Mouse (Mus musculus): ENCODE results near the gene Asic4. TPM values are rescaled to one million over a fixed set of nuclear protein-coding genes. Genes with fewer than 3 reads are reported as not detected.
A peak's percentile ranks its signal among the peaks of the same experiment; 100 is the strongest.

Asic4 gene
- polyA plus RNA-seq, 1 experiment: 0.28 TPM

- Histone ChIP-seq H3K27me3 (ENCODE audit: control insufficient read depth, insufficient read depth, insufficient read length) (no peaks in the 10 kb centered on the region), H3K79me2 (ENCODE audit: control insufficient read depth, insufficient read depth) (no peaks in the 10 kb centered on the region), H3K4me2 (ENCODE audit: low read depth) (no peak overlapping the region), H3ac (ENCODE audit: control insufficient read depth, insufficient read length) (no peak overlapping the region), H3K36me3 (ENCODE audit: control insufficient read depth, insufficient read depth) (peaks cover 2% of the 10 kb centered on the region), H3K4me3 (no peak overlapping the region)
- TF ChIP-seq POLR2AphosphoS2 (IDR thresholded peaks at IDR 0.05; ENCODE audit: insufficient read length, low read depth) (peak; percentile 50), E2F4 (IDR thresholded peaks at IDR 0.05; ENCODE audit: insufficient read depth) (no peak), TCF12 (IDR thresholded peaks at IDR 0.05; ENCODE audit: insufficient read depth, poor library complexity, severe bottlenecking) (no peak), MYOG (IDR thresholded peaks at IDR 0.05; ENCODE audit: control insufficient read depth in 1 of 3, insufficient read depth in 1 of 3, insufficient read length in 2 of 3, low read depth in 2 of 3) (no peak), POLR2A (IDR thresholded peaks at IDR 0.05; ENCODE audit: insufficient read length, low read depth) (no peak)
Observed at GRCm38 (mm10) chr1:75492579-75493170, 42.4 kb downstream of the Asic4 start.

DNA sequence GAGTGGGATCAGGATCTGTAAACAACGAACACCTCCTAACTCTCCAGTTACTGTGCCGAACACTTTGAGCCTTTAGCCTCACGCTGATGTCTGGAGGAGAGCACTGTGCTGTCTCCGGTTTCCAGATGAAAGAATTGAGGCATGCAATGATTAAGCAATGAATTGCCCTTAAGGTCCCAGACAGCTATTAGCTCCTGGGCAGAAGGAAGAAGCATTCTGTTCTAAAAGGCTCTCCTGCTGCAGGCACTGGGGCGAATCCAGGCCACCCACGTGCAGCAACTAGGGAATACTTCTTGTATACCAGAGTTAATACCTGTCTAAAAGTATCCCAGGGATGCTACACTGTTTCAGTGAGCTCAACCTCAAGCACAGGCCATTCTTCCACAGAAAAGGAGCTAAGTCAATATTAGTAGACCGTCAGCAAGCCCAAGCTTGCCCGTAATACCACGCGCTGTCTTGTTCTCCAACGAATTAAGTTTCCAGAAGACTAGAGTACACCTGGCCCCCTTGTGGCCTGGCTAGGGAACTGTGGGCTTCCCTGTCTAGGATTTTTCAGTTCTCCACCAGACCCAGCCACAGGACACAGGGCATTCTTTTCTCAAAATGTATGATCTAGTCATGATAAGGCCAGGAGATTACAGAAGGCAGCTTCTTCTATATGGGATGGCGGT lies 44.8 kb downstream of the Asic4 start:
- H3K4me2 ChIP-seq (ENCODE audit: low read depth): no peak overlapping the region
- H3K79me2 ChIP-seq (ENCODE audit: control insufficient read depth, insufficient read depth): no peaks in the 10 kb centered on the region
- H3K4me3 ChIP-seq: no peak overlapping the region
- no peak overlapping the region for H3ac ChIP-seq (ENCODE audit: control insufficient read depth, insufficient read length)
- H3K27me3 ChIP-seq (ENCODE audit: control insufficient read depth, insufficient read depth, insufficient read length): no peaks in the 10 kb centered on the region
- TF ChIP-seq POLR2A (IDR thresholded peaks at IDR 0.05; ENCODE audit: insufficient read length, low read depth): no peak
- TF ChIP-seq SRF (IDR thresholded peaks at IDR 0.05; ENCODE audit: control insufficient read depth, insufficient read length, low read depth): no peak
- no peak for TF ChIP-seq E2F4 (IDR thresholded peaks at IDR 0.05; ENCODE audit: insufficient read depth)
- no peak for TF ChIP-seq USF1 (IDR thresholded peaks at IDR 0.05; ENCODE audit: low read depth)
- TF ChIP-seq CEBPB (IDR thresholded peaks at IDR 0.05; ENCODE audit: insufficient read depth, poor library complexity, severe bottlenecking): no peak
- TF ChIP-seq MAX (IDR thresholded peaks at IDR 0.05; ENCODE audit: low read depth): no peak
- no peak for TF ChIP-seq MYOD1 (IDR thresholded peaks at IDR 0.05; ENCODE audit: control insufficient read depth in 1 of 3, insufficient read length in 2 of 3, low read depth in 2 of 3)
- TF ChIP-seq REST (IDR thresholded peaks at IDR 0.05; ENCODE audit: insufficient read depth, insufficient read length): no peak
- TF ChIP-seq TCF12 (IDR thresholded peaks at IDR 0.05; ENCODE audit: insufficient read depth, poor library complexity, severe bottlenecking): no peak
- no peak for TF ChIP-seq POLR2AphosphoS2 (IDR thresholded peaks at IDR 0.05; ENCODE audit: insufficient read length, low read depth)
- TF ChIP-seq TCF3 (IDR thresholded peaks at IDR 0.05; ENCODE audit: insufficient read length, low read depth): no peak
- no peak for TF ChIP-seq MYOG (IDR thresholded peaks at IDR 0.05; ENCODE audit: control insufficient read depth in 1 of 3, insufficient read depth in 1 of 3, insufficient read length in 2 of 3, low read depth in 2 of 3)
- peaks cover 5% of the 10 kb centered on the region for H3K36me3 ChIP-seq (ENCODE audit: control insufficient read depth, insufficient read depth)

GRCm38 (mm10) chr1:75498897-75499296 lies 48.7 kb downstream of the Asic4 start:
- H3K79me2 ChIP-seq (ENCODE audit: control insufficient read depth, insufficient read depth): no peaks in the 10 kb centered on the region
- H3K27me3 ChIP-seq (ENCODE audit: control insufficient read depth, insufficient read depth, insufficient read length): no peaks in the 10 kb centered on the region
- TF ChIP-seq TCF3 (IDR thresholded peaks at IDR 0.05; ENCODE audit: insufficient read length, low read depth) (no peak), POLR2A (IDR thresholded peaks at IDR 0.05; ENCODE audit: insufficient read length, low read depth) (no peak), CEBPB (IDR thresholded peaks at IDR 0.05; ENCODE audit: insufficient read depth, poor library complexity, severe bottlenecking) (no peak), MYOD1 (IDR thresholded peaks at IDR 0.05; ENCODE audit: control insufficient read depth in 1 of 3, insufficient read length in 2 of 3, low read depth in 2 of 3) (no peak), POLR2AphosphoS2 (IDR thresholded peaks at IDR 0.05; ENCODE audit: insufficient read length, low read depth) (no peak), E2F4 (IDR thresholded peaks at IDR 0.05; ENCODE audit: insufficient read depth) (no peak), MYOG (IDR thresholded peaks at IDR 0.05; ENCODE audit: control insufficient read depth in 1 of 3, insufficient read depth in 1 of 3, insufficient read length in 2 of 3, low read depth in 2 of 3) (no peak), USF1 (IDR thresholded peaks at IDR 0.05; ENCODE audit: low read depth) (no peak)
- H3K4me2 ChIP-seq (ENCODE audit: low read depth): no peak overlapping the region
- peaks cover 7% of the 10 kb centered on the region for H3K36me3 ChIP-seq (ENCODE audit: control insufficient read depth, insufficient read depth)
- no peak overlapping the region for H3ac ChIP-seq (ENCODE audit: control insufficient read depth, insufficient read length)
- H3K4me3 ChIP-seq: no peak overlapping the region

GRCm38 (mm10) chr1:75499441-75499840 lies 49.2 kb downstream of the Asic4 start:
- Histone ChIP-seq H3K27me3 (ENCODE audit: control insufficient read depth, insufficient read depth, insufficient read length) (no peaks in the 10 kb centered on the region), H3K79me2 (ENCODE audit: control insufficient read depth, insufficient read depth) (no peaks in the 10 kb centered on the region), H3ac (ENCODE audit: control insufficient read depth, insufficient read length) (no peak overlapping the region), H3K36me3 (ENCODE audit: control insufficient read depth, insufficient read depth) (peaks cover 7% of the 10 kb centered on the region), H3K4me2 (ENCODE audit: low read depth) (no peak overlapping the region), H3K4me3 (no peak overlapping the region)
- no peak for TF ChIP-seq MAX (IDR thresholded peaks at IDR 0.05; ENCODE audit: low read depth)
- no peak for TF ChIP-seq TCF3 (IDR thresholded peaks at IDR 0.05; ENCODE audit: insufficient read length, low read depth)
- TF ChIP-seq MYOG (IDR thresholded peaks at IDR 0.05; ENCODE audit: control insufficient read depth in 1 of 3, insufficient read depth in 1 of 3, insufficient read length in 2 of 3, low read depth in 2 of 3): no peak
- no peak for TF ChIP-seq E2F4 (IDR thresholded peaks at IDR 0.05; ENCODE audit: insufficient read depth)
- no peak for TF ChIP-seq CEBPB (IDR thresholded peaks at IDR 0.05; ENCODE audit: insufficient read depth, poor library complexity, severe bottlenecking)
- TF ChIP-seq POLR2A (IDR thresholded peaks at IDR 0.05; ENCODE audit: insufficient read length, low read depth): no peak
- TF ChIP-seq SRF (IDR thresholded peaks at IDR 0.05; ENCODE audit: control insufficient read depth, insufficient read length, low read depth): no peak

DNA sequence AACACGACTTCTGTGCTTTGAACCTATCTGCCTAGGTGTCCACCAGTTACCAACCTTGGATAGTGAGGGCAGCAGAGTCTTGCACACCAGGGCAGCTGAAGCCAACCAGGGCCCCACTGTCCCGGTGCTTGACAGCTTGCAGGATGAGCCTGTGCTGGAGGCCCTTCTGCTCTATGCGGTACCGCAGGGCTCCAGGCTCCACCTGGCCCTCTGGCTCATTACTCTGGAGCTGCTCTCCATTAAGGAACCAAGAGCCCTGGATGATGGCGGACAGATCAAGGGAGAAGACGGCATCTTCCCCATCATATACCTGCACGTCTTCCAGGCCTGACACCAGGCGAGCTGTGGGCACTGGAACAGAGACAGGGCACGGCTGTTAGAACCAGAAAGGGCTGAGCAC lies 51.7 kb downstream of the Asic4 start:
- Histone ChIP-seq H3K36me3 (ENCODE audit: control insufficient read depth, insufficient read depth) (peaks cover 7% of the 10 kb centered on the region), H3K4me2 (ENCODE audit: low read depth) (no peak overlapping the region), H3K79me2 (ENCODE audit: control insufficient read depth, insufficient read depth) (no peaks in the 10 kb centered on the region), H3K4me3 (no peak overlapping the region), H3K27me3 (ENCODE audit: control insufficient read depth, insufficient read depth, insufficient read length) (no peaks in the 10 kb centered on the region), H3ac (ENCODE audit: control insufficient read depth, insufficient read length) (no peak overlapping the region)
- TF ChIP-seq POLR2A (IDR thresholded peaks at IDR 0.05; ENCODE audit: insufficient read length, low read depth) (no peak), TCF3 (IDR thresholded peaks at IDR 0.05; ENCODE audit: insufficient read length, low read depth) (no peak), TCF12 (IDR thresholded peaks at IDR 0.05; ENCODE audit: insufficient read depth, poor library complexity, severe bottlenecking) (no peak), REST (IDR thresholded peaks at IDR 0.05; ENCODE audit: insufficient read depth, insufficient read length) (no peak)
